Mouse (Mus musculus): ENCODE measurements at regions not wholly inside any gene's neighbourhood (a gene's known extent, or its start where the extent isn't known, plus 50 kb on each side); places are given as distances from the start of the nearest gene placed in this dataset.
A peak's percentile ranks its signal among the peaks of the same experiment; 100 is the strongest.

GRCm38 (mm10) chr15:57581266-57581665 lies 103.8 kb upstream of the Slc22a22 start:
- DNase-seq (peak; percentile 8), ATAC-seq (ENCODE audit: insufficient read depth) (no peak)
- H3K9me3 ChIP-seq (ENCODE audit: low read depth, low read length), result no peaks in the 10 kb centered on the region
- no peak overlapping the region for H3K9ac ChIP-seq
- no peaks in the 10 kb centered on the region for H3K36me3 ChIP-seq (ENCODE audit: insufficient read depth)
- no peak overlapping the region for H3K27ac ChIP-seq (ENCODE audit: low read depth)
- no peaks in the 10 kb centered on the region for H3K27me3 ChIP-seq (ENCODE audit: insufficient read depth, low read length)
- H3K4me1 ChIP-seq (ENCODE audit: insufficient read depth), result no peaks in the 10 kb centered on the region
- no peak overlapping the region for H3K4me3 ChIP-seq (ENCODE audit: low read depth, low read length)
- TF ChIP-seq CTCF (IDR thresholded peaks at IDR 0.05; ENCODE audit: low read depth), result no peak
- H3K4me2 ChIP-seq, result no peak overlapping the region

- no peak overlapping the region for H3K4me2 ChIP-seq
- ATAC-seq (ENCODE audit: insufficient read depth) (no peak), DNase-seq (no peak)
- no peak overlapping the region for H3K27ac ChIP-seq (ENCODE audit: low read depth)
- H3K9me3 ChIP-seq (ENCODE audit: low read depth, low read length), result no peaks in the 10 kb centered on the region
- no peak for TF ChIP-seq CTCF (IDR thresholded peaks at IDR 0.05; ENCODE audit: low read depth)
- no peak overlapping the region for H3K9ac ChIP-seq
- 48% methylated on average over 2 of the region's 2 CpGs for WGBS
- H3K36me3 ChIP-seq (ENCODE audit: insufficient read depth), result no peaks in the 10 kb centered on the region
- no peaks in the 10 kb centered on the region for H3K27me3 ChIP-seq (ENCODE audit: insufficient read depth, low read length)
- no peaks in the 10 kb centered on the region for H3K4me1 ChIP-seq (ENCODE audit: insufficient read depth)
- H3K4me3 ChIP-seq (ENCODE audit: low read depth, low read length), result no peak overlapping the region
Observed at GRCm38 (mm10) chr15:57578794-57579193, 101.4 kb upstream of the Slc22a22 start.

GRCm38 (mm10) chr15:57574080-57574618 lies 96.7 kb upstream of the Slc22a22 start:
- 39% methylated on average over 2 of the region's 2 CpGs for WGBS
- Histone ChIP-seq H3K4me3 (ENCODE audit: low read depth, low read length) (no peak overlapping the region), H3K36me3 (ENCODE audit: insufficient read depth) (no peaks in the 10 kb centered on the region), H3K9ac (no peak overlapping the region), H3K27me3 (ENCODE audit: insufficient read depth, low read length) (no peaks in the 10 kb centered on the region), H3K9me3 (ENCODE audit: low read depth, low read length) (no peaks in the 10 kb centered on the region), H3K27ac (ENCODE audit: low read depth) (no peak overlapping the region), H3K4me1 (ENCODE audit: insufficient read depth) (no peaks in the 10 kb centered on the region), H3K4me2 (no peak overlapping the region)
- DNase-seq (no peak), ATAC-seq (ENCODE audit: insufficient read depth) (no peak; the same call in 1 of the 2 replicates)
- peak; percentile 25; the same call in 1 of the 2 replicates for TF ChIP-seq CTCF (IDR thresholded peaks at IDR 0.05; ENCODE audit: low read depth)

GRCm38 (mm10) chr15:57572460-57572859 lies 95.0 kb upstream of the Slc22a22 start:
- no peaks in the 10 kb centered on the region for H3K27me3 ChIP-seq (ENCODE audit: insufficient read depth, low read length)
- no peak overlapping the region for H3K27ac ChIP-seq (ENCODE audit: low read depth)
- H3K9me3 ChIP-seq (ENCODE audit: low read depth, low read length), result no peaks in the 10 kb centered on the region
- H3K36me3 ChIP-seq (ENCODE audit: insufficient read depth), result no peaks in the 10 kb centered on the region
- H3K4me1 ChIP-seq (ENCODE audit: insufficient read depth), result no peaks in the 10 kb centered on the region
- WGBS, result 47% methylated on average over 3 of the region's 3 CpGs
- H3K4me2 ChIP-seq, result no peak overlapping the region
- DNase-seq (no peak), ATAC-seq (ENCODE audit: insufficient read depth) (no peak)
- H3K4me3 ChIP-seq (ENCODE audit: low read depth, low read length), result no peak overlapping the region
- no peak overlapping the region for H3K9ac ChIP-seq
- TF ChIP-seq CTCF (IDR thresholded peaks at IDR 0.05; ENCODE audit: low read depth), result no peak

- Histone ChIP-seq H3K4me1 (ENCODE audit: insufficient read depth) (no peaks in the 10 kb centered on the region), H3K27me3 (ENCODE audit: insufficient read depth, low read length) (no peaks in the 10 kb centered on the region), H3K9ac (no peak overlapping the region), H3K36me3 (ENCODE audit: insufficient read depth) (no peaks in the 10 kb centered on the region), H3K4me2 (no peak overlapping the region), H3K4me3 (ENCODE audit: low read depth, low read length) (no peak overlapping the region), H3K27ac (ENCODE audit: low read depth) (no peak overlapping the region), H3K9me3 (ENCODE audit: low read depth, low read length) (no peaks in the 10 kb centered on the region)
- DNase-seq, result peak; percentile 27
- ATAC-seq (ENCODE audit: insufficient read depth), result no peak
- no peak for TF ChIP-seq CTCF (IDR thresholded peaks at IDR 0.05; ENCODE audit: low read depth)
- WGBS, result 55% methylated on average over 5 of the region's 5 CpGs
Observed at GRCm38 (mm10) chr15:57568006-57568630, 90.7 kb upstream of the Slc22a22 start.

- no peaks in the 10 kb centered on the region for H3K4me1 ChIP-seq (ENCODE audit: insufficient read depth)
- 44% methylated on average over 2 of the region's 2 CpGs for WGBS
Observed at GRCm38 (mm10) chr15:57547154-57547553, 69.7 kb upstream of the Slc22a22 start.

GRCm38 (mm10) chr15:57545141-57545540 lies 67.7 kb upstream of the Slc22a22 start:
- no peaks in the 10 kb centered on the region for H3K9me3 ChIP-seq (ENCODE audit: low read depth, low read length)
- no peak for TF ChIP-seq CTCF (IDR thresholded peaks at IDR 0.05; ENCODE audit: low read depth)
- no peaks in the 10 kb centered on the region for H3K4me1 ChIP-seq (ENCODE audit: insufficient read depth)
- H3K4me2 ChIP-seq, result no peak overlapping the region
- no peak overlapping the region for H3K9ac ChIP-seq
- no peak for DNase-seq
- no peak overlapping the region for H3K27ac ChIP-seq (ENCODE audit: low read depth)
- no peaks in the 10 kb centered on the region for H3K36me3 ChIP-seq (ENCODE audit: insufficient read depth)
- no peaks in the 10 kb centered on the region for H3K27me3 ChIP-seq (ENCODE audit: insufficient read depth, low read length)
- no peak for ATAC-seq (ENCODE audit: insufficient read depth)
- 83% methylated on average over 4 of the region's 4 CpGs for WGBS
- no peak overlapping the region for H3K4me3 ChIP-seq (ENCODE audit: low read depth, low read length)

More at GRCm38 (mm10) chr15:57547154-57547553, 69.7 kb upstream of the Slc22a22 start:
- Histone ChIP-seq H3K9me3 (ENCODE audit: low read depth, low read length) (no peaks in the 10 kb centered on the region), H3K4me3 (ENCODE audit: low read depth, low read length) (no peak overlapping the region), H3K36me3 (ENCODE audit: insufficient read depth) (no peaks in the 10 kb centered on the region), H3K27ac (ENCODE audit: low read depth) (no peak overlapping the region), H3K27me3 (ENCODE audit: insufficient read depth, low read length) (no peaks in the 10 kb centered on the region), H3K9ac (no peak overlapping the region), H3K4me2 (no peak overlapping the region)
- DNase-seq (no peak), ATAC-seq (ENCODE audit: insufficient read depth) (no peak)
- no peak for TF ChIP-seq CTCF (IDR thresholded peaks at IDR 0.05; ENCODE audit: low read depth)
